Mouse (Mus musculus) myocyte (in vitro differentiated cells): Measurements from ENCODE around the gene Psapl1. TPM values are rescaled to one million over a fixed set of nuclear protein-coding genes. Genes with fewer than 3 reads are reported as not detected.

Source experiments
- H3K27me3 ChIP-seq: one replicate; pipeline ENCODE4 v1.6.1; 2011; ENCODE audit not compliant: control insufficient read depth, insufficient read depth, insufficient read length
- H3K36me3 ChIP-seq: one replicate; pipeline ENCODE4 v1.6.1; 2011; ENCODE audit not compliant: control insufficient read depth, insufficient read depth
- H3K4me2 ChIP-seq: one replicate; pipeline ENCODE4 v1.6.1; 2011; ENCODE audit warnings: low read depth, control low read depth
- H3K4me3 ChIP-seq: one replicate; pipeline ENCODE4 v1.5.1; 2011; ENCODE audit warnings: mild to moderate bottlenecking, control low read depth, moderate library complexity
- H3K79me2 ChIP-seq: one replicate; pipeline ENCODE4 v1.6.1; 2011; ENCODE audit not compliant: control insufficient read depth, insufficient read depth
- H3ac ChIP-seq: one replicate; pipeline ENCODE4 v1.6.1; 2011; ENCODE audit not compliant: control insufficient read depth, insufficient read length
- CEBPB ChIP-seq: IDR thresholded peaks from 2 replicates; pipeline ENCODE4 v1.6.1; 2011; ENCODE audit warnings: mild to moderate bottlenecking, moderate library complexity; ENCODE audit not compliant: poor library complexity, insufficient read depth, severe bottlenecking
- E2F4 ChIP-seq: IDR thresholded peaks from one replicate; pipeline ENCODE4 v1.6.1; 2011; ENCODE audit warnings: mild to moderate bottlenecking, control low read depth, moderate library complexity; ENCODE audit not compliant: insufficient read depth
- MAX ChIP-seq: IDR thresholded peaks from one replicate; pipeline ENCODE4 v1.6.1; 2011; ENCODE audit warnings: low read depth, mild to moderate bottlenecking, control low read depth
- MYOD1 ChIP-seq, 3 experiments: IDR thresholded peaks; one replicate each; pipeline ENCODE4 v1.6.1; 2011; ENCODE audit warnings: control low read depth in 2 of 3, low read depth in 2 of 3, mild to moderate bottlenecking in 2 of 3, moderate library complexity in 1 of 3; ENCODE audit not compliant: insufficient read length in 2 of 3, control insufficient read depth in 1 of 3
- MYOG ChIP-seq, 3 experiments: IDR thresholded peaks; one replicate each; pipeline ENCODE4 v1.6.1; 2011; ENCODE audit warnings: control low read depth in 2 of 3, low read depth in 2 of 3, mild to moderate bottlenecking in 2 of 3; ENCODE audit not compliant: insufficient read length in 2 of 3, control insufficient read depth in 1 of 3, insufficient read depth in 1 of 3
- POLR2A ChIP-seq: IDR thresholded peaks from one replicate; pipeline ENCODE4 v1.6.1; 2011; ENCODE audit warnings: low read depth, mild to moderate bottlenecking, control low read depth, moderate library complexity; ENCODE audit not compliant: insufficient read length
- POLR2AphosphoS2 ChIP-seq: IDR thresholded peaks from one replicate; pipeline ENCODE4 v1.6.1; 2011; ENCODE audit warnings: low read depth, control low read depth; ENCODE audit not compliant: insufficient read length
- REST ChIP-seq: IDR thresholded peaks from one replicate; pipeline ENCODE4 v1.6.1; 2011; ENCODE audit warnings: mild to moderate bottlenecking, control low read depth, moderate library complexity; ENCODE audit not compliant: insufficient read depth, insufficient read length
- SRF ChIP-seq: IDR thresholded peaks from one replicate; pipeline ENCODE4 v1.6.1; 2011; ENCODE audit warnings: low read depth; ENCODE audit not compliant: control insufficient read depth, insufficient read length
- TCF12 ChIP-seq: IDR thresholded peaks from one replicate; pipeline ENCODE4 v1.6.1; 2011; ENCODE audit warnings: mild to moderate bottlenecking, control low read depth; ENCODE audit not compliant: poor library complexity, insufficient read depth, severe bottlenecking
- TCF3 ChIP-seq: IDR thresholded peaks from one replicate; pipeline ENCODE4 v1.6.1; 2011; ENCODE audit warnings: low read depth, control low read depth; ENCODE audit not compliant: insufficient read length
- USF1 ChIP-seq: IDR thresholded peaks from one replicate; pipeline ENCODE4 v1.6.1; 2011; ENCODE audit warnings: low read depth, mild to moderate bottlenecking, control low read depth, moderate library complexity
- polyA plus RNA-seq: library from polyadenylated mRNA; unstranded; fragments of >200 nt; fragmentation: generic; extraction: Trizol; gene quantifications from one replicate; pipeline ENCODE4 v1.2.1, GENCODE M21; 2012; ENCODE audit warnings: missing spikeins

Gene Psapl1
- polyA plus RNA-seq, 1 experiment, result 0.05 TPM

DNA sequence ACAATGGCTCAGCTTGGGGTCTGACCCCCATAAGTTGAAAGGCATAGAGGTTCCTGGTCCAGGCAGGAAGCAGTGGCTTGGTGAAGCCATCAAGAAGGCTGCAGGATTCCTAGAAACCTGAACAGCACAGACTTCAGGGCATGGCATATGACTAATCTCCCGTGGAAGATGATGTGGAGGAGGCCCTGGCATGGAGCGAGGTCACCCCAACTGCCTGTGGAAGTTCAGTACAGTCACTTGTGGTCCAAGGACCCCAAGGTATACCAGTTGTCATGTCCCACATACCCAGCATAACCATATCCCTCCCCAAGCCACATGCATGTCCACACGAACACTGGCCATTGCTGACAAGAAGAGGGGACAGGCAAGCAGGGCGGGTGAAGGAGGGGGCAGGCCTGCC lies 12.5 kb upstream of the Psapl1 start:
- Histone ChIP-seq H3K27me3 (no peaks in the 10 kb centered on the region), H3K36me3 (no peaks in the 10 kb centered on the region), H3K79me2 (no peaks in the 10 kb centered on the region), H3ac (no peak overlapping the region), H3K4me2 (no peak overlapping the region), H3K4me3 (no peak overlapping the region)
- TF ChIP-seq USF1 (no peak), REST (no peak), CEBPB (no peak), TCF3 (no peak), TCF12 (no peak), POLR2AphosphoS2 (no peak), E2F4 (no peak), POLR2A (no peak), MYOD1 (IDR thresholded peaks at IDR 0.05; ENCODE audit: control insufficient read depth in 1 of 3, insufficient read length in 2 of 3, low read depth in 2 of 3) (no peak), MAX (no peak), MYOG (IDR thresholded peaks at IDR 0.05; ENCODE audit: control insufficient read depth in 1 of 3, insufficient read depth in 1 of 3, insufficient read length in 2 of 3, low read depth in 2 of 3) (no peak), SRF (no peak)

DNA sequence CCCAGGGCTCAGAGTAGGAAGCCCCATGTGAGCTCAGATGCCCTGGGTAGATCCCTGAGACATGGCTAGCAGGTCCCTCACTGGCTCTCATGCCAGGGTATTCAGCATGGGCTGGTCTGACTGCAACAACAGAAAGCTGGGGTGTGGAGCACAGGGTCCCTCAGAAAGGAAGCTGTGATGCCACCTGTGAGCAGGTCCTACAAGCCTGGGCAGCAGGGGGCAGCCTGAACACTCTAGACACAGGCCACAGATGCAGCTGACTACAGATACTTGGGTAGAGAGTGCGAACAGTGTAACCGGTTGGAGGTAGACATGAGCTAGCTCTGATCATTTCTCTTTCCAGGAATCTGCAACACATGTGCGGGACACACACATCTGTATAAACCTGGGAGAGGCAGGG lies 11.9 kb upstream of the Psapl1 start:
- H3K79me2 ChIP-seq, result no peaks in the 10 kb centered on the region
- H3K4me3 ChIP-seq, result no peak overlapping the region
- H3K27me3 ChIP-seq, result no peaks in the 10 kb centered on the region
- no peak overlapping the region for H3K4me2 ChIP-seq
- TF ChIP-seq E2F4 (no peak), TCF3 (no peak)
- no peak overlapping the region for H3ac ChIP-seq
- no peaks in the 10 kb centered on the region for H3K36me3 ChIP-seq

- Histone ChIP-seq H3K79me2 (no peaks in the 10 kb centered on the region), H3K36me3 (no peaks in the 10 kb centered on the region), H3K4me3 (no peak overlapping the region), H3ac (no peak overlapping the region), H3K27me3 (no peaks in the 10 kb centered on the region), H3K4me2 (no peak overlapping the region)
- TF ChIP-seq MYOG (IDR thresholded peaks at IDR 0.05; ENCODE audit: control insufficient read depth in 1 of 3, insufficient read depth in 1 of 3, insufficient read length in 2 of 3, low read depth in 2 of 3) (peak in 1 of 3 experiments; percentile 13), E2F4 (no peak)
These were observed 11.1 kb upstream of the Psapl1 start for GRCm38 (mm10) chr5:36192677-36193076.

DNA sequence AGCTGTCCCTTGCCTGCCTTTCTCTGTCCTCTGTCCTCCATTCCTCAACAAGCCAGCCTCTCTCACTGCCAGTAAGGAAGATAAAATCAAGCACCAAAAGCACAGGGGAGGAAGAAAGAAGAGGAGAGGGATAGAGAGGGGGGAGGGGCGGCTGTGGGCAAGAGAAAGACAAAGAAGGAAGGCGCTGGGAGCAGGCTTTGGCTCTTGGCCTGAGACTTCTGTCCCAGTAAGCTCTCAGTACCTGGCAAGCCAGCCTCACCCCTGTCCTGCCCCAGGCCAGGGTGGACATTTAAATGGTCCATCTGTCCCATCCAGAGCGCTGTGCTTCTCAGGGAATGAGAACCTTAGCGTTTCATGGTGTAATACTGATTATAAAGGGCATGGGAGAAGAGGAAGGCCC lies 9.2 kb upstream of the Psapl1 start:
- no peaks in the 10 kb centered on the region for H3K36me3 ChIP-seq
- H3ac ChIP-seq, result no peak overlapping the region
- H3K27me3 ChIP-seq, result no peaks in the 10 kb centered on the region
- no peaks in the 10 kb centered on the region for H3K79me2 ChIP-seq
- H3K4me3 ChIP-seq, result no peak overlapping the region
- H3K4me2 ChIP-seq, result no peak overlapping the region
- TF ChIP-seq REST (no peak), E2F4 (no peak), MAX (no peak), TCF3 (no peak), SRF (no peak), POLR2A (no peak), MYOG (IDR thresholded peaks at IDR 0.05; ENCODE audit: control insufficient read depth in 1 of 3, insufficient read depth in 1 of 3, insufficient read length in 2 of 3, low read depth in 2 of 3) (no peak), USF1 (no peak), POLR2AphosphoS2 (no peak), MYOD1 (IDR thresholded peaks at IDR 0.05; ENCODE audit: control insufficient read depth in 1 of 3, insufficient read length in 2 of 3, low read depth in 2 of 3) (no peak), TCF12 (no peak), CEBPB (no peak)

GRCm38 (mm10) chr5:36195436-36195835 lies 8.4 kb upstream of the Psapl1 start:
- Histone ChIP-seq H3K79me2 (no peaks in the 10 kb centered on the region), H3K4me3 (no peak overlapping the region), H3ac (no peak overlapping the region), H3K27me3 (no peaks in the 10 kb centered on the region), H3K4me2 (no peak overlapping the region), H3K36me3 (no peaks in the 10 kb centered on the region)
- TF ChIP-seq MAX (no peak), MYOD1 (IDR thresholded peaks at IDR 0.05; ENCODE audit: control insufficient read depth in 1 of 3, insufficient read length in 2 of 3, low read depth in 2 of 3) (peak in 2 of 3 experiments; percentile 31 to 83), TCF3 (no peak), MYOG (IDR thresholded peaks at IDR 0.05; ENCODE audit: control insufficient read depth in 1 of 3, insufficient read depth in 1 of 3, insufficient read length in 2 of 3, low read depth in 2 of 3) (peak in 2 of 3 experiments; percentile 4 to 83), TCF12 (no peak), REST (no peak), CEBPB (no peak), E2F4 (no peak), POLR2AphosphoS2 (no peak), USF1 (no peak), SRF (no peak), POLR2A (no peak)
